Mouse (Mus musculus): ENCODE results near the gene Dpagt1. TPM values are rescaled to one million over a fixed set of nuclear protein-coding genes. Genes with fewer than 3 reads are reported as not detected.
"Not testable (repeated sequence)": the region's sequence is repeated elsewhere in the genome, so short reads cannot be mapped to it uniquely, and the experiment has no call there.

Gene Dpagt1
- polyA plus RNA-seq, 1 experiment from 2014 or later, result 39.1 TPM

- Histone ChIP-seq H3K36me3 (peaks cover 19% of the 10 kb centered on the region), H3K9ac (peak within 1 kb of the TSS; percentile 83), H3K4me3 (peak within 1 kb of the TSS; percentile 88), H3K27me3 (replicated peaks) (no peaks in the 10 kb centered on the region), H3K4me1 (peaks cover 30% of the 10 kb centered on the region), H3K9me3 (no peaks in the 10 kb centered on the region), H3K4me2 (replicated peaks) (peak within 1 kb of the TSS; percentile 94), H3K27ac (peak within 1 kb of the TSS; percentile 51; the same call in 1 of the 2 replicates)
- peak; percentile 96 for ATAC-seq (ENCODE audit: low FRiP score, low read depth)
- under 1% methylated on average over 67 of the region's 67 CpGs for WGBS
Observed at GRCm38 (mm10) chr9:44319887-44320798, 5.7 kb upstream of the Dpagt1 start, which contains the start of gene C2cd2l. C2cd2l (minus strand) TSS chr9:44320285.

- no peak for ATAC-seq (ENCODE audit: low FRiP score, low read depth)
- H3K4me2 ChIP-seq (replicated peaks), result peak overlapping the region; percentile 94
- peak overlapping the region; percentile 88; the same call in 1 of the 2 replicates for H3K4me3 ChIP-seq
- H3K27me3 ChIP-seq (replicated peaks), result no peaks in the 10 kb centered on the region
- H3K27ac ChIP-seq, result 0 out of 2 replicates have a peak overlapping the region, but pooled peaks have one; percentile 38
- WGBS, result 25% methylated on average over 6 of the region's 6 CpGs
- H3K36me3 ChIP-seq, result peaks cover 13% of the 10 kb centered on the region
- peak overlapping the region; percentile 39; the same call in 1 of the 2 replicates for H3K9ac ChIP-seq
- peaks cover 32% of the 10 kb centered on the region for H3K4me1 ChIP-seq
- no peaks in the 10 kb centered on the region for H3K9me3 ChIP-seq
Observed at GRCm38 (mm10) chr9:44320799-44321133, 5.1 kb upstream of the Dpagt1 start.

- WGBS, result 83% methylated on average over 4 of the region's 4 CpGs
- not testable (repeated sequence) for H3K36me3 ChIP-seq; H3K4me3 ChIP-seq; ATAC-seq (ENCODE audit: low FRiP score, low read depth); H3K27ac ChIP-seq; H3K9me3 ChIP-seq; H3K9ac ChIP-seq; H3K27me3 ChIP-seq (replicated peaks); H3K4me2 ChIP-seq (replicated peaks)
- peaks cover 28% of the 10 kb centered on the region for H3K4me1 ChIP-seq
Observed at GRCm38 (mm10) chr9:44323656-44324055, 2.2 kb upstream of the Dpagt1 start.

- no peak overlapping the region for H3K27ac ChIP-seq
- ATAC-seq (ENCODE audit: low FRiP score, low read depth), result no peak
- H3K36me3 ChIP-seq, result peaks cover 4% of the 10 kb centered on the region; the same call in 1 of the 2 replicates
- H3K4me1 ChIP-seq, result peaks cover 23% of the 10 kb centered on the region
- 67% methylated on average over 6 of the region's 6 CpGs for WGBS
- no peak overlapping the region for H3K9ac ChIP-seq
- no peak overlapping the region for H3K4me3 ChIP-seq
- H3K27me3 ChIP-seq (replicated peaks), result no peaks in the 10 kb centered on the region
- H3K4me2 ChIP-seq (replicated peaks), result no peak overlapping the region
- no peaks in the 10 kb centered on the region for H3K9me3 ChIP-seq
Observed at GRCm38 (mm10) chr9:44324147-44324546, 1.7 kb upstream of the Dpagt1 start.

- H3K9me3 ChIP-seq; H3K27me3 ChIP-seq (replicated peaks); H3K4me3 ChIP-seq; H3K27ac ChIP-seq; ATAC-seq (ENCODE audit: low FRiP score, low read depth): not testable (repeated sequence)
- 60% methylated on average over 7 of the region's 8 CpGs for WGBS
- Histone ChIP-seq H3K9ac (0 out of 2 replicates have a peak overlapping the region, but pooled peaks have one; percentile 29), H3K36me3 (peaks cover 11% of the 10 kb centered on the region), H3K4me1 (peaks cover 19% of the 10 kb centered on the region), H3K4me2 (replicated peaks) (peak overlapping the region; percentile 83)
Observed at GRCm38 (mm10) chr9:44325032-44325767, 619 bp upstream of the Dpagt1 start.

GRCm38 (mm10) chr9:44326371-44327063, 698 bp downstream of the Dpagt1 start:
- peaks cover 20% of the 10 kb centered on the region for H3K36me3 ChIP-seq
- peak overlapping the region; percentile 60 for H3K27ac ChIP-seq
- WGBS, result under 1% methylated on average over 38 of the region's 38 CpGs
- H3K4me2 ChIP-seq (replicated peaks), result peak overlapping the region; percentile 83
- H3K4me1 ChIP-seq, result peaks cover 12% of the 10 kb centered on the region
- no peaks in the 10 kb centered on the region for H3K27me3 ChIP-seq (replicated peaks)
- H3K9me3 ChIP-seq, result no peaks in the 10 kb centered on the region
- peak; percentile 93 for ATAC-seq (ENCODE audit: low FRiP score, low read depth)
- peak overlapping the region; percentile 78 for H3K4me3 ChIP-seq
- peak overlapping the region; percentile 77 for H3K9ac ChIP-seq

GRCm38 (mm10) chr9:44327064-44327711, 1.4 kb downstream of the Dpagt1 start:
- Histone ChIP-seq H3K36me3 (peaks cover 26% of the 10 kb centered on the region), H3K4me3 (peak overlapping the region; percentile 78), H3K9me3 (no peaks in the 10 kb centered on the region), H3K27ac (peak overlapping the region; percentile 60; the same call in 1 of the 2 replicates), H3K4me1 (peaks cover 12% of the 10 kb centered on the region), H3K27me3 (replicated peaks) (no peaks in the 10 kb centered on the region), H3K4me2 (replicated peaks) (peak overlapping the region; percentile 83), H3K9ac (peak overlapping the region; percentile 77)
- whole genome bisulfite sequencing, result 1% methylated on average over 22 of the region's 22 CpGs
- ATAC-seq (ENCODE audit: low FRiP score, low read depth), result peak; percentile 37

GRCm38 (mm10) chr9:44327926-44328325, 2.1 kb downstream of the Dpagt1 start:
- H3K9ac ChIP-seq, result peak overlapping the region; percentile 77; the same call in 1 of the 2 replicates

GRCm38 (mm10) chr9:44330736-44331135, 4.9 kb downstream of the Dpagt1 start:
- Histone ChIP-seq H3K4me2 (replicated peaks) (no peak overlapping the region), H3K4me1 (peaks cover 15% of the 10 kb centered on the region), H3K9ac (no peak overlapping the region), H3K9me3 (no peaks in the 10 kb centered on the region), H3K27ac (no peak overlapping the region), H3K36me3 (peaks cover 44% of the 10 kb centered on the region), H3K4me3 (no peak overlapping the region), H3K27me3 (replicated peaks) (no peaks in the 10 kb centered on the region)
- ATAC-seq (ENCODE audit: low FRiP score, low read depth), result no peak
- WGBS, result 94% methylated on average over 6 of the region's 6 CpGs

More at GRCm38 (mm10) chr9:44327926-44328325, 2.1 kb downstream of the Dpagt1 start:
- no peak for ATAC-seq (ENCODE audit: low FRiP score, low read depth)
- Histone ChIP-seq H3K4me1 (peaks cover 12% of the 10 kb centered on the region), H3K4me2 (replicated peaks) (peak overlapping the region; percentile 83), H3K36me3 (peaks cover 33% of the 10 kb centered on the region), H3K9me3 (no peaks in the 10 kb centered on the region), H3K27me3 (replicated peaks) (no peaks in the 10 kb centered on the region), H3K27ac (no peak overlapping the region), H3K4me3 (peak overlapping the region; percentile 78; the same call in 1 of the 2 replicates)
- WGBS, result 91% methylated on average over 5 of the region's 5 CpGs

- WGBS, result 97% methylated on average over 13 of the region's 13 CpGs
- Histone ChIP-seq H3K27me3 (replicated peaks) (no peaks in the 10 kb centered on the region), H3K4me1 (peaks cover 22% of the 10 kb centered on the region), H3K9ac (no peak overlapping the region), H3K36me3 (peaks cover 44% of the 10 kb centered on the region), H3K4me3 (0 out of 2 replicates have a peak overlapping the region, but pooled peaks have one; percentile 1), H3K27ac (no peak overlapping the region), H3K4me2 (replicated peaks) (no peak overlapping the region), H3K9me3 (no peaks in the 10 kb centered on the region)
- no peak for ATAC-seq (ENCODE audit: low FRiP score, low read depth)
Observed at GRCm38 (mm10) chr9:44332918-44333638, 7.3 kb downstream of the Dpagt1 start.

Measured in neural tube, embryonic 12.5 days (tissue).